Mouse (Mus musculus) cerebellum, postnatal 10 days (tissue): Measurements from ENCODE around the gene Hmcn1.
A peak's percentile ranks its signal among the peaks of the same experiment; 100 is the strongest.

Experiments
- DNase-seq, 2 experiments: peaks; one replicate each; pipeline ENCODE4 v3.0.0; 2021; ENCODE audit warnings: mixed read lengths in 2 of 2

Hmcn1 gene

DNA sequence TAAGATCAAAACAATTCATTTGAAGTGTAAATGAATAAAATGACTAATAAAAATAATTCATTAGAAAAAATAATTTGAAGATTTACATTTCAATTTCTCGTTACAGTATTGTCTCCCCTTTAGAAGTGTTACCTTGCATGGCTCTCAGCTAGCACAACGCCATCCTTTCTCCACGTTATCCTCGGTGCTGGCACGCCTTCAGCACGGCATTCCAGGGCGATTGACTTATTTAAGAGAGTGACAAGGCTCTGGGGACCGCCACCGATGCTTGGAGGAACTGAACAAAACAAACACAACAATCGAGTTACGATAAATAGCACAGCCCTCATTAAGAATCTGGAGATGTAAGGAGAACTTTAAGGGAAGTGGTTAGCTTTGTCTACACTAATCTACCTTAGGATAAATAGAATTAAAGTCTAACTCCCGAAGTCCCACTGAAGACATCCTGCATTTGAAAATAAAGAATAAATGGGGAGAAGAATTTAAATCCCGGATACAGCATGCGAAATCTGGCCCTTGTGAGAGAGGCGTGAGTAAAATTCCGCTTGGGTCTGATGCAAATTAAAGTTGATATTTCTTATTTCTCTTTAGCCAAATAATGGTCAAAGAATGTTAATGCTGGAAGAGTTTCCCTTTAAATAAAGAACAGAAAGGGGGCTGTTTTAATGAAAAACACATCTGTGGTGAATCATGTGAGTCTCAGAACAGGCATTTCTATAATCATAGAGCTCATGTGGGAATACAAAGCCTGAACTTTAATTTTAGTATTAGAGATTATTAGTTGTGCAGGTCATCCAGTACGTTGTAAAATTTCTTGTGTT lies 362.0 kb downstream of the Hmcn1 start:
- no peak for DNase-seq

- no peak for DNase-seq
Measured at GRCm38 (mm10) chr1:150623226-150623625, 370.0 kb downstream of the Hmcn1 start.

GRCm38 (mm10) chr1:150610539-150610938 lies 382.7 kb downstream of the Hmcn1 start:
- no peak for DNase-seq

DNA sequence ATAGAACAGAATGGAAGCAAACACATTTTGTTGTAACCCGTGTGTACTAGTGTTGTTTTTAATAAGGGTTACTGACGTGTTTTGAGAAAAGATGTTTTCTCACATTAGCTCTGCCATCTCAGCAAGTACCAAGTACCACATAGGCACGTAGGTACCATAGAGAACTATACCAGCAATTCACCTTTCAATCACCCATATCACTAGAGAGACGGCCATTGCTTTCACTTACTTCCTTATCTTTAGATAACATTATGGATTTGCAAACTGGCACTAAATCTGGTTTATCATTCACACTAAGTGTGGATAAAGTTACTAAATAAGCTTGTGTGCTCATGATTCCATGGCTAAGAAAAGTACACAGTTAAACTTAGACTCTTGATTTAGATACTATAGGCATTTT lies 387.1 kb downstream of the Hmcn1 start:
- no peak for DNase-seq

GRCm38 (mm10) chr1:150593614-150594013 lies 399.6 kb downstream of the Hmcn1 start:
- DNase-seq = no peak

DNA sequence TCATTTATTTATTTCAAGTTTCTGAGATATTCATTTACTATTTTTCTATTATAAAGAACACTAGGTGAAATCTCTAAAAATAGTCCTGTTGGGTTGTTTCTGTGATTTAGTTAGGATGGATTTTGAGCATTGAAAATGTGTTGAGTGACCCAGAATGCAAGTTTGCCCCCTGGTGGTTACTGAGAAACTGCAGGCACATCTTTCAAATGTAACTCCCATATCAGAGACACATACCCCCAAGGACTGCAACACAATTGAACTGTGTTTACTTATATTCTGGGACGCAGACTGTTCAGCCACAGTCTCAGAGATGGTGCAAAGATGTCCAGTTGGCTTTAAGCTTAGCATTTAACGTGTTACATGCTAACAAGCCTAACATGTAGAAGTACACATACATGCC lies 402.0 kb downstream of the Hmcn1 start:
- DNase-seq = peak; percentile 76 to 85

GRCm38 (mm10) chr1:150587410-150587809 lies 405.8 kb downstream of the Hmcn1 start:
- no peak for DNase-seq

- no peak for DNase-seq
Measured at GRCm38 (mm10) chr1:150584477-150584876, 408.8 kb downstream of the Hmcn1 start.

DNA sequence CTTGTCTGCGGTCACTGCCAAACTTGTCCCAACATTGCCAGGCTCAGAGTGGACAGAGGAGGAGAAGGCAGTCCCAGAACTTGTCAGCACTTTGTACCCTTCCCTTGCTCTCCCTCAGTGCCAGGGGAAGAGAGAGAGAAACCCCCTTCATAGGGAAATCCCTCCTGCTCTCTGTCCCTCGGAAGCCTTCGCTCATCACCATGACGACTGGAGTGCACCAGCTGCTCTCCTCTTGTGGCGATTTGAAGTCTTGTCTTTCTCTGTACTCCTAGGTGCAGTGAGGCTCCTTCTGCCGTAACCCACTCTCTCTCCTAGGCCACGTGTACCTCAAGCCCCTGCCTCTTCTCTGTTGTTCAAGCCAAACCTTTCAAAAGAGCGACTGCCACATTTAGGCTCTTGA lies 409.5 kb downstream of the Hmcn1 start:
- DNase-seq = peak; percentile 39 to 47

GRCm38 (mm10) chr1:150580561-150580960 lies 412.7 kb downstream of the Hmcn1 start:
- no peak for DNase-seq

GRCm38 (mm10) chr1:150573407-150573806 lies 419.8 kb downstream of the Hmcn1 start:
- no peak for DNase-seq

DNA sequence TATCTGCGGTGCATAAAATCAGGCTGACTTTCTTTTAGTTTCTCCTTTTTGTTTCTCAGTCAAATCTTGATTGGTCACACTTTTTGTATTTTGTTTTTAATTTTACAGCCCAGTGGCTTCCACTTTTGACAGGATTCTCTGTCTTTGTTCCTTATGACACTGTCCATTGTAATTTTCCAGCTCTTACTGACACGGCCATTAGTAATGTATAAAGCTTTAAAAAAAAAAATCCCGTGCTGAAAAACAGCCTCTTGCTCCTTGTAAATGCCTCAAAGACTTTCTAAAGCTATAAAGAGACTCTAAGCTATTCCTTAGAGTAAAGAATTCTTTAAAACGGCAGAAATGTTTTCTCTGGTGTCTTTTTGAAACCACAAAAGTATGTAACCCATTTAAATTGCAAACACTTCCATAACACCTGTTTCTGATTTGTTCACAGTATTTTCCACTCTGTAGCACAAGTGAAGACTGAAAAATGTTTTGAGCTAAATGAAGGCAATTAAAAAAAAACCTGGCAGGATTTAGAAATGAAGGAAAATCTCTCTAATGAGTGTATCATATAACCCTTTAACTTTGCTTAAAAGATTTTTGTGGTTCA lies 422.6 kb downstream of the Hmcn1 start:
- no peak for DNase-seq

DNA sequence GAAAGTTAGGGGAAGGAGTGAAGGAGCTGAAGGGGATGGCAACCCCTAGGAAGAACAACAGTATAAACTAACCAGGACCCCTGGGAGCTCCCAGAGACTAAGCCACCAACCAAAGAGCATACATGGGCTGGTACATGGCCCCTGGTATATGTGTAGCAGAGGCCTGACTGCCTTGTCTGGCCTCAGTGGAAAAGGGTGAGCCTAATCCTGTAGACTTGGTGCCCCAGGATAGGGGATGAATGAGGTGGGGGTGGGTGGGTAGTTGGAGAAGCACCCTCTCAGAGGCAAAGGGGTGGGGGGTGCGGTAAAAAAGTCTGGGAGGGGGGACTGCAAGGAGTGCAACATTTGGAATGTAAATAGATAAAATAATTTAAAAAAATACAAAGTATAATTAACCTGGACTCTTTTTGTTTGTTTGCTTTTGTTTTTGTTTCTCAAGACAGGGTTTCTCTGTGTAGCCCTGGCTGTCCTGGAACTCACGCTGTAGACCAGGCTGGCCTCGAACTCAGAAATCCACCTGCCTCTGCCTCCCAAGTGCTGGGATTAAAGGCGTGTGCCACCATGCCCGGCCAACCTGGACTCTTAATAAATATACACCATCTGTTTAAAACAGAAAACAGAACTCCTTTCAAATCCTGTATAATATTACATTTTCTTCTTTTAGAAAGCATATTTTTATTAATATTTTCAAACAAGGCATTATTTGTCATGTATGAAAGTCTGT lies 423.3 kb downstream of the Hmcn1 start:
- DNase-seq = no peak

DNA sequence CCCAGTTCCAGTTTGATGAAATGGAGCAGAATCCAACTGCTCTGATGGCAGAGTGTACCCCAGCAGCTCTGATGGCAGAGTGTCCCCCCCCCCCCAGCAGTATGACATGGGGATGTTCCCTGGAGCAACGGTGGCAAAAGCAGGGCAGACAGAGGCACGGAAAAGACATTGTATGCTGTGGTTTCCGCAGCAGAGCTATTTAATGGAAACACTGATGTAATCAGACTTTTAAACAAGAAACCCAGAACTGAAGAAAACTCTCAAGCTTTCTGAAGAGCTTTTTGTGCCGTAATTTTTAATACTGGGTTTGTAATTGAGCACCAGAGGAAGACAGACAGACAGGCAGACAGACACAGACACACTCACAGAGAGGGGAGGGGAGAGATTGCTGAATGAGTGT lies 426.9 kb downstream of the Hmcn1 start:
- no peak for DNase-seq

DNA sequence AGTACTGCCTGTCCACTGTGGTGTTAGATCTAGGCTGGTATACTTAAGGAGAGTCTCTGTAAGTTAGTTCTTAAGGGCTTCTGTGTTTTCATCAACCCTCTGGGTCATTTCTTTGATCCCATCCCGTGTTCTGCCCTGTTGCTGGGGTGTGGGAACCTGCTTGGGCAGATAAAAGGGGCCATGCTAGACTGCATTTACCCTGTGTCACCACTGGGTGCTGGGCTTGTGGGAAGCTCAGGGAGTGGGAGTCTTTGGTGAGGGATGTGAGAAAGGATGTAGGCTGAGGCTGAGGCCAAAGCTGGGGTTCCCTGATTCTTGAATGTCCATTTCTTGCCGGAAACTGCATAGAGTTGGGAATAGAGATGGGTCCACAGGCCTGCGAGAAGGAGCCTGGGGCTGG lies 436.6 kb downstream of the Hmcn1 start:
- DNase-seq = no peak

DNA sequence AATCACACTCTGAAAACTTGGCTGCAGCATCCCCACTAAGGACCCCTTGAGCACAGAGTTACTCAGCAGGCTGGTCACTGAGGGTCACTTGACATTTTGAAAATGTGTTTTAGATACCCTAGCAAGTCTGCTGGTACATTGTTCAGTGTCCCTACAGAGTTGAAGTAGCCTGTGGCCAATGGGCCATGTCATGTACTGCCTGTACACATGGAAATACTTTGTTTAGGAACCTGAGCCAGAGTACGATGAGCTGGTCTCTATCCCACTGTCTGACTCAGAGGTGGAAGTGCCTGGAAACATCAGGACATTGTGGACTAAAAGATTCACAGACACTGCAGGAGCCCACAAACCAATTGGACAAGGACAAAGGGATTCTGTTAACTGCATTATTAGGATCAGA lies 441.8 kb downstream of the Hmcn1 start:
- no peak for DNase-seq

DNA sequence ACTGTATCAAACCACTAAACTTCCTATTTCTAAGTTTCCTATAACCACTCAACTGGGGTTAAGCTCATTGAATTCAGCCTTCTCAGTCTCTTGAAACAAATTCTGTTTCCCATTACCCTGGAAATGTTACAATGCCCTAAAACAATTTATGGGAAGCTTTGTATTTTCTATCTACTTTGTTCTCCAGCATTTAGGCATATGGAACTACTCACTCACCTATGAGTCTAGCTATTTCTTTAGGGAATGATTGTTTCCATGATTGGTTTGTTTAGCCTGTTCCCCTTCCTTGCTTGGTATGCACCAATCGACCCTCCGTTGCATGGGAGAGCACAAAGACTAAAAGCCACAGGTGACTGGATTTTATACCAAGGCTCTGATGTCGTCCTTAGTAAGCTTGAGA lies 446.8 kb downstream of the Hmcn1 start:
- DNase-seq = no peak

GRCm38 (mm10) chr1:150540267-150540666 lies 453.0 kb downstream of the Hmcn1 start:
- peak; percentile 68 to 76 for DNase-seq

- DNase-seq = no peak
Measured at GRCm38 (mm10) chr1:150537410-150538128, 455.7 kb downstream of the Hmcn1 start.

DNA sequence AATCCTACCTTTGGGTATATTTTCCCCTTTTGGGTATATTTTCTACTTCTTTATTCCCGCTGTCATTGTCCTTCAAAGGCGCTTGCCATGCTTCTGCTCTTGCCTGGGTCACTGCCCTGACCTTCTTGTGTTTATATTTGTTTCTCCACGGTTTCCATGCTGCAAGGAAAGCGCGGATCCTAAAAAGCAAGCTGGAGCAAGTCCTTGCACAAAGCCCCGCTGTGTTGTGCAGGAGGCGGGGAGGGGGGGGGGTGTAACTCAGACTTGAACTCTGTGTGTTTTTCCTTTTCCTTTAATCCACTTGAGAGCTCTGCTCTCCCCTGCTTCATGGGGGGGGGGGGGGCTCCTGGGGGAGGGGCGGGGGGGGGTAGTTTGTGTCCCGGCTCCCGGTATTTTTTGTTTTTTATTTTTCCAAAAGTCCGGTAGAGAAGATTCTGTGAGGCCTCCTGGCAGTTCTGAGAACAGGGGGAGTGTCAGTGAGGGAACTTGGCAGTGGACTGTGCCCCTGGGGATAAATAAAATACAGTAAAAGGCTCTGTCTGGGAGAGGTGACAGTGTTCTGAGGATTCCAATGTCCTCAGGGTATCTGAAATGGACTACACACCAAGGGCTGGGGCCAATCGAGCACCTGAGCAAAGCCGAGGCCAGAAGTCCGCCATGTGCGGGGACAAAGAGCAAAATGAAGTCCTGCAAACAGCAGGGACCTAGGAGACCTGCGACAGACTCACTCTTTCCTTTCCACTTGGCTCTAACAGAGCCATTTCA lies 457.3 kb downstream of the Hmcn1 start:
- DNase-seq = peak; percentile 19 to 44

DNA sequence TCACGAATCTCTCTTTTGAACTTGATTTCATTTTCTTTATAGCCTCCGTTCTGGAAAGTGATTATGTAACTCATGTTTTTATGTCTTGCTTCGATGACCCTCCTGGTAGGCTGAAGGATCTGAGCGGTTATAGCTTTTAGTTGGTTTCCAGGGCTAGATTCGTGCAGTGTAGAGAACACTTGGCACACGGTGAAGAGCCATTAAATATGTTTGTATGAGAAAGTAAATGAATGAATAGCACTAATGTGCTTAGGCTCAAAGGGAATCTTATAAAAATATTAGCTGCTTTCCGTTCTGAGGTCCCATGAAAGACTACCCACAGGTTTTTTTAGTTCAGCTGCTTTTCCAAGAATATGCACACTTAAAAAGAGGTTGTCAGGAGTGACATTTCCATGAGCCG lies 458.6 kb downstream of the Hmcn1 start:
- DNase-seq = no peak

GRCm38 (mm10) chr1:150513041-150513440 lies 480.2 kb downstream of the Hmcn1 start:
- no peak for DNase-seq
